Mouse (Mus musculus): ENCODE results near the gene Pbxip1. TPM values are rescaled to one million over a fixed set of nuclear protein-coding genes. Genes with fewer than 3 reads are reported as not detected.

Pbxip1 gene
- polyA plus RNA-seq, 1 experiment, result 63.7 TPM

DNA sequence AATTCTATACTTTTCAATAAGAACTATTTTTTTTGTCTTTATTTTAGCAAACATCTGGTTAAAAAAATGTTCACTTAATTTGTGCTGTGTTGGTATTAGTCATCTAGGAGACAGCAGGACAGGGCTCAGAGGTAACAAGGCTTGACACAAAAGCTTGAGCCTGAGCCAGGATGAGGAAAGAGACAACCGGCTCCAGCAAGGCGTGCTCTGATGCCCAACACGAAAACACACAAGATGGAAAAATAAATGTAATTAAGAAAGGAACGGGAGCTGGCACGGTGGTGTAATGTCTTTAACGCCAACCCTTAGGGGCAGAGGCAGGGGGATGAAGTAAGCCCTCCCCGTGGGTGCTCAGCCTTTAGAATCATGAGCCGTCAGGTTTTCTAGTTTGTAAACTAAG lies 49.6 kb downstream of the Pbxip1 start:
- DNase-seq (ENCODE audit: low read depth), result no peak

DNA sequence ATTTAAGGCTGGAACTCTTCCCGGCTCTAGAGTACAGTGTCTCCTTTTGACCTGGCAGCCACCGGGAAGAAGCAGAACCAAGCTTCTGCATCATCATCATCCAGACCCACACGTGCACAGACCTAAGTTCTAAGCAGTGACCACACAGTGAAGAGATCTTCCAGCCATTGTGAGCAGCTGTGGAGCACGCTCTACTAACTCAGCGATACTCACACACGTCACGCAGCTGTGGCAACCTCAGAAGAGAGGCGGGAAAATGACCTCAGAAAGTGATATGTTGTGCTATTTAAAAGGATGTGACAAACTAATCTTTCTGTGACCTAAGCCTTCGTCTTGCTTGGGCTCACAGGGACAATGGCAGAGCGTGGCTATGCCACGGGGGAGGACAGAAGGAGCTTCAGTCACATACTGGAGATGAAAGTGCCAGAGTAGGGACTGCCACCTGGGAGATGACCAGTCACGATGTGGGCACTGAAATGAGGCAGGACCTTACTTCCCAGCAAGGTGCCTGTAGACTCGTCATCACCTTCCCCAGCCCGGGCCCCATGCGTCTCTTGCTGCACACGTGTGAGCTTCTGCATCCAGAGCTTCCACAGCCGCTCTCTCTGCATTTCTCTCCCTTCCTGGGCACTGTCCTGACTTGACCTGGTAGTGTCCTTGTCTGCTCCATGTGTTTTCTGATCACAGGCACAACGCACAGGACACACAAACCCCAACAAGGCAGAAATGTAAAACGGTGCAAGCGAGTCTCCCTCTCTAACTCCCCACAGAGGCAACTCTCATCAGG lies 50.6 kb downstream of the Pbxip1 start:
- DNase-seq (ENCODE audit: low read depth), result no peak

GRCm38 (mm10) chr3:89490790-89491189 lies 54.3 kb downstream of the Pbxip1 start:
- no peak for DNase-seq (ENCODE audit: low read depth)

DNA sequence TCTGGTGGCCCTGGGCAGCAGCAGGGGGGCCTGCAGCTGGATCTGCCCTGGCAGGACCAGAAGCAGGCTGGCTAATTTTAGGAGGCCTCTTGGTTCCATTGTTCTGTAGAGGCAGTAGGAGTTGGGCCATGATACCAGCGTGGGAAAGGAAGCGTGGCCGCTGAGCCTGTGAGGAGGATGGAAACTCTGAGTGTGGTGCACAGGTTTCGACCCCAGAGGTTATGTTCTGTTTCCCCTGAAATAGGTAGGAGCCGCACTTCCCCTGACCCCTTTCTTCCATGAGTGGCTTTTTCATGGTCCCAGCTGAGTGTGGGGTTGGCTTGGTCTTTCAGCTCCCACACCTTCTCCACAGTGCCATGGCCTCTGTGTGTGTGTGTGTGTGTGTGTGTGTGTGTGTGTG lies 55.1 kb downstream of the Pbxip1 start:
- DNase-seq (ENCODE audit: low read depth), result no peak

- no peak for DNase-seq (ENCODE audit: low read depth)
These were observed 56.2 kb downstream of the Pbxip1 start for GRCm38 (mm10) chr3:89492701-89493151.

DNA sequence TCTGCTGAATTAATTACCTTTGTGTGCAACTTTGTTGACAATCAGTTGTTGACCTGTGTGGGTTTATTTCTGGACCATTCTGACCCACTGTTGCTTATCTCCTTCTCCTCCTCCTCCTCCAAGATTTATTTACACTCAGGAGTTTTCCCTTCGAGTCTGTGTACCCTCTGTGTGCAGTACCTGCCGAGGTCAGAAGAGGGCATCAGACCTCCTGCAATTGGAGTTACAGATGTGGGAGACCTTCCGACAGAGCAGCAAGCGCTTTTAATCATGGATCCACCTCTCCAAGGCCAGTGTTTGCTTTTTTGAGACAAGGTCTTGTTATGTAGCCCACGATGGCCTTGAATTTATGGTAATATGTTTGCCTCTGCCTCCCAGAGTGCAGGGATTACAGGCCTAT lies 58.1 kb downstream of the Pbxip1 start:
- DNase-seq (ENCODE audit: low read depth), result no peak

DNA sequence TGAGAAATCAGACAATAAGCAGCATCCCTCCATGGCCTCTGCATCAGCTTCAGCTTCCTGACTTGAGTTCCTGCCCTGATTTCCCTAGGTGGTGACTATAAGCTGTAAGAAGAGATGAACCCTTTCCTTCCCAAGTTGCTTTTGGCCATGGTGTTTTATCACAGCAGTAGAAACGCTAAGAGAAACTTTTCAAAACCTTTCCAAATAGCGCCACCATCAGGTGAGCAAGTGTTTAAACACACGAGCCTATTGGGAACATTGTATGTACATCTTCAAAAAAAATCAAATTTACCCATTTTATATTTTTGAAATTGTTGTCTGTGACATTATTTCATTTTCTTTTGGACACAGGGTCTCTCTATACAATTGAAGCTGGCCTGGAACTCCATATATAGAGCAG lies 59.9 kb downstream of the Pbxip1 start:
- DNase-seq (ENCODE audit: low read depth), result no peak

GRCm38 (mm10) chr3:89499696-89500095 lies 63.2 kb downstream of the Pbxip1 start:
- no peak for DNase-seq (ENCODE audit: low read depth)

Other genes starting within 250 kb of the Pbxip1 start
- 140 and 143 TPM in 2 replicates for gene Gba, start 233.8 kb upstream of the Pbxip1 start, polyA plus RNA-seq (2012; rRNA removed)
- 30.0 and 40.7 TPM in 2 replicates for gene Thbs3, start 221.5 kb upstream of the Pbxip1 start, polyA plus RNA-seq (2012; rRNA removed)
- 150 and 153 TPM in 2 replicates for gene Mtx1, start 209.6 kb upstream of the Pbxip1 start, polyA plus RNA-seq (2012; rRNA removed)
- 0.69 and 1.5 TPM in 2 replicates for gene Muc1, start 207.6 kb upstream of the Pbxip1 start, polyA plus RNA-seq (2012; rRNA removed)
- 120 and 144 TPM in 2 replicates for gene Krtcap2, start 190.7 kb upstream of the Pbxip1 start, polyA plus RNA-seq (2012; rRNA removed)
- 3.0 and 3.3 TPM in 2 replicates for gene Trim46, start 190.4 kb upstream of the Pbxip1 start, polyA plus RNA-seq (2012; rRNA removed)
- 481 and 623 TPM in 2 replicates for gene Dpm3, start 177.3 kb upstream of the Pbxip1 start, polyA plus RNA-seq (2012; rRNA removed)
- 264 and 294 TPM in 2 replicates for gene Slc50a1, start 166.1 kb upstream of the Pbxip1 start, polyA plus RNA-seq (2012; rRNA removed)
- 36.7 and 40.9 TPM in 2 replicates for gene Efna1, start 155.6 kb upstream of the Pbxip1 start, polyA plus RNA-seq (2012; rRNA removed)
- gene Efna3, start 113.7 kb upstream of the Pbxip1 start, polyA plus RNA-seq (2012; rRNA removed), result 5.2 and 7.3 TPM in 2 replicates
- gene Efna4, start 98.7 kb upstream of the Pbxip1 start, polyA plus RNA-seq (2012; rRNA removed), result 13.7 and 15.0 TPM in 2 replicates
- 170 and 223 TPM in 2 replicates for gene Adam15, start 86.7 kb upstream of the Pbxip1 start, polyA plus RNA-seq (2012; rRNA removed)
- gene Dcst2, start 74.7 kb upstream of the Pbxip1 start, polyA plus RNA-seq (2012; rRNA removed), result 2.5 and 3.1 TPM in 2 replicates
- 3.6 and 4.3 TPM in 2 replicates for gene Dcst1, start 71.5 kb upstream of the Pbxip1 start, polyA plus RNA-seq (2012; rRNA removed)
- 71.3 and 87.9 TPM in 2 replicates for gene Zbtb7b, start 41.9 kb upstream of the Pbxip1 start, polyA plus RNA-seq (2012; rRNA removed)
- not detected in 2 replicates for gene Lenep, start 33.9 kb upstream of the Pbxip1 start, polyA plus RNA-seq (2012; rRNA removed)
- 41.9 and 47.7 TPM in 2 replicates for gene Flad1, start 24.8 kb upstream of the Pbxip1 start, polyA plus RNA-seq (2012; rRNA removed)
- gene Cks1b, start 18.3 kb upstream of the Pbxip1 start, polyA plus RNA-seq (2012; rRNA removed), result 51.7 and 55.1 TPM in 2 replicates
- gene Shc1, start 18.3 kb upstream of the Pbxip1 start, polyA plus RNA-seq (2012; rRNA removed), result 114 and 118 TPM in 2 replicates
- 38.0 and 43.3 TPM in 2 replicates for gene Pygo2, start 6.5 kb upstream of the Pbxip1 start, polyA plus RNA-seq (2012; rRNA removed)
- gene Pmvk, start 17.8 kb downstream of the Pbxip1 start, polyA plus RNA-seq (2012; rRNA removed), result 75.1 and 82.0 TPM in 2 replicates
- gene Kcnn3, start 83.5 kb downstream of the Pbxip1 start, polyA plus RNA-seq (2012; rRNA removed), result 1.5 and 2.6 TPM in 2 replicates

Data from gonadal fat pad, adult 2 months (tissue).